Mouse (Mus musculus) CD4-positive helper T cell, adult 2 months (primary cell): ENCODE data around the gene Ifitm7.
"Not testable (repeated sequence)": the region's sequence is repeated elsewhere in the genome, so short reads cannot be mapped to it uniquely, and the experiment has no call there.

Source experiments
- DNase-seq: peaks from one replicate; pipeline ENCODE4 v3.0.0-alpha.2; 2012; ENCODE audit warnings: low read depth, missing footprints, low spot score

The Ifitm7 gene

DNA sequence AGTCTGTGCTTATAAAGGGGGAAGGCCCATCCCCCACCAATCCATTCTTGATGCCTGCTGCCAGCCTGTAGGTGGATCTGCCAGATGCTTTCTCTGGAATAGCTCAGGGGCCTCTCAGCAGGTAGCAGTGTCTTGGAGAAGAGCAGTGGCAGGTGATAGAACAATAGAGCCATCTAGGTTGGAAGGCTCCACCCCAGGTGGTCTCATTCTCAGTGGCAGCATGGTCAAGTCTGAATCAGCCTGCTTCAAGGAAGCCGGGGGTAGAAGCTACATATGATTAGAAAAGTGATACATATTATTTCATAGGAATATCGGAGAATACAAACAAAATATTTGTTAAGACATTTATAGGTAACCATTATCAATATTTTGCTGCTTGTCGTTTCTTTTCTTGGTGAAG lies 5.0 kb downstream of the Ifitm7 start:
- DNase-seq, result not testable (repeated sequence)

DNA sequence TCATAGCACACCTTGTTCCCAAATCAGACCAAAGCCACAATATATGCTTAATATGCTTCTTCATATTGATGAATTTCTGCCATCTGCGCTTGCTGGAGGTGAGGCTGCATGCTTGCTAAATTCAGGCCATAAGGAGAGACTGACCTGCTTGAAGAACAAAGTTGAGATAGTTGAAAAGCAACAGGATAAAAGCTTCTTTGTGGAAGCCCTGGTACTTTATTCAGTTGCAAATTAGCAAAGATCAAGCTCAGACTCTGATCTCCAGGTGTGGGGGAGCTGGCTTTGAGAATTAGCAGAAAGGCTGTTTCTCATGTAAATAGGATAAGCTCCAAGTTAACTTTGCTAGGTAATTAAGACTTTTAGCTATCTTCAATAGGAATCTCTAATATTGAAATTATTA lies 9.7 kb downstream of the Ifitm7 start:
- not testable (repeated sequence) for DNase-seq

DNA sequence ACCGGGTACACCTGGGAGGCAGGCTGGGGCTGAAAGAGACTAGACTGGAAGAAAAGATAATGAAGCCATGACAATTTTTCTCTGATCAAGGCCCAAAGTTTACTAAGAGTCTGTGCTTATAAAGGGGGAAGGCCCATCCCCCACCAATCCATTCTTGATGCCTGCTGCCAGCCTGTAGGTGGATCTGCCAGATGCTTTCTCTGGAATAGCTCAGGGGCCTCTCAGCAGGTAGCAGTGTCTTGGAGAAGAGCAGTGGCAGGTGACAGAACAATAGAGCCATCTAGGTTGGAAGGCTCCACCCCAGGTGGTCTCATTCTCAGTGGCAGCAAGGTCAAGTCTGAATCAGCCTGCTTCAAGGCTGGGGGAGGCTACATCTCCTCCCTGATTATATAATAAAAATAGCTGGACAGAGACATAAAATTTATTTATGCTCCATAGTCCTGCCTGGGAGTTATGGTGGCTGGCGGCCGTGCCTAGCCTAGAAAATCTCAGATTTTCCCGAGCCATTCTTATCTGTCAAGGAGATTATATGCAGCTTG lies 10.3 kb downstream of the Ifitm7 start:
- not testable (repeated sequence) for DNase-seq

DNA sequence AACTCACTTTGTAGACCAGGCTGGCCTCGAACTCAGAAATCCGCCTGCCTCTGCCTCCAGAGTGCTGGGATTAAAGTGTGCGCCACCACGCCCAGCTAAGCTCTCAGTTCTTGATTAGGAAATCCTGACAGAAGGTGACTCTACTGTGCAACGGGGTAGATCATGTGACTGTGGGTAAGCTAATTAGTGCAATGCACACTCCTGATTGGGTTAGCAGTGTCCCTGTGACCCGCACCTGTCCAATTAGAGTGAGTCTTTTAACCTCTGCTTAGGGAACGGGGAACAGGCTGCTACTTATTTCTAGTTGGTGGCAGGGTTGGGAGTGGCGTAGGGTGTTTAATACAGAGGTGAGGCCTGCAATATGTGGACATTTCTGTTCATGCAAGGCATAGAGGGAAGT lies 14.6 kb downstream of the Ifitm7 start:
- DNase-seq, result no peak

DNA sequence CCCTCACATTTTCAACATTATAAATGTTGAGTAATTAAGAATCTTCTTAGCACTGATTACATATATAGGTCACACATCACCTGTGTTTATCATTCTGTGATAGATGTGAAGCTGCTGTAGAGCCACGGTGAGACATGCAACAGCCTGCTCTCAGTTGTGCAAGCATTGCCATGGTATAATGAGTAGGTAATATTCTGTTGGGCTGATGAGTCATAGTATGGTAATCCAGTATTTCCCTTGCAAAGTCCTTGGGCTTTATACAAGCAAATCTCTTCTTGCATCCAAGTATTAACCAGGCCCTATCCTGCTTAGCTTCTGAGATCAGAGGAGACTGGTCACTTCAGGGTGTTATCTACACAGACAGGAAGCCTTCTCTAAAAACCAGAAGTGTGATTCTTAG lies 17.6 kb downstream of the Ifitm7 start:
- no peak for DNase-seq

DNA sequence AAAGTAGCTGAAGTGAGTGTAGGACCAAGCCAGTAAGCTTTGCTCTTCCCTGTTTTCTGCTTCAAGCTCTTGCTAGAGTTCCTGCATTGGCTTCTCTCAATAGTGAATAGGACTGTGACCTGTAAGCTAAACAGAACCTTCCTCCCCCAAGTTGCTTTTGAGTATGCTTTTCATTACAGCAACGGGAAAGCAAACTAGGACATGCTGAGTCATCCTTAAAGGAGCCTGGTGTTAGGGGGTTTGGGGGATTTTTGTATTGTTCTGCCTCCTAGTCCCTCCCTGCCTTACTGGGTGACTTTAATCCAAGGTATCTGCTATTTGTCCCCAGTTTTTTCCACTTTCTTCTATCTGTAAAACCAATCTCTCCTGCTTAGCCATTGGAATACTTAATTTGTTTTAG lies 24.6 kb downstream of the Ifitm7 start:
- no peak for DNase-seq

DNA sequence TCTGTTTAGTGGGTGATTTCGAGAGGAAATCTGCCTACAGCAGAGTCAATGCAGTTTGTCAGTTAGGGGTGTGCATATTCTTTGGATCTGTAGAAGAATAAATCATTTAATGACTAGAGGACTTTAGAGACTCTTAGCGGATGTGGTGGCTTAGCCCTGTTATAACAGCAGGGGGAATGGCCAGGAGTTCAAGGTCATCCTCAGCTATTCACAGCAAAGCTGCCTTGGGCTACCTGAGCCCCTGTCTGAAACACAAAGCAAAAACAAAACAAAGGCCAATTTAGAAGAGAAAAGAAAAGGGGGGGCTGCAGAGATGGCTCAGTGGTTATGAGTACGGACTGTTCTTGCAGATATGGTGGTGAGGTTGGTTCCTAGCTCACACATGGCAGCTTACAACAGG lies 35.4 kb downstream of the Ifitm7 start:
- no peak for DNase-seq

DNA sequence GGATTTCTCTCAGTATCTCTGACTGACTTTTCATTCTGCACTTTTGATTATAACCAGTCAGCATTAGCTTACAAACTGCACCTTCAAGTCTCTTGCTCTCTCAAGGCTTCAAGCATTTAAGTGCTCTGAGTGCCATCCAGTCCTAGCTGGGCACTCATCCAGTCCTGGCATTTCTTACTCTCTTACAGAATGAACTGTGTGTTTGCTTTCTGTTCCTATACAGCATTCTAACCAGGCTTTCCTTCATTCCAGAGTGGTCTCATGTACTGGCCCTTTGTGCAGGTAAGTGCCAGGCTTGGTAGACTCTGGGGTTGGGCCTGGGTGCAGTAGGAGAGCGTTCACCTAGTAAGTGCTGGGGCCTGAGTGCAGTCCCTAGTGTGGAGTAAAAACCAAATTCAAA lies 40.4 kb downstream of the Ifitm7 start:
- no peak for DNase-seq

DNA sequence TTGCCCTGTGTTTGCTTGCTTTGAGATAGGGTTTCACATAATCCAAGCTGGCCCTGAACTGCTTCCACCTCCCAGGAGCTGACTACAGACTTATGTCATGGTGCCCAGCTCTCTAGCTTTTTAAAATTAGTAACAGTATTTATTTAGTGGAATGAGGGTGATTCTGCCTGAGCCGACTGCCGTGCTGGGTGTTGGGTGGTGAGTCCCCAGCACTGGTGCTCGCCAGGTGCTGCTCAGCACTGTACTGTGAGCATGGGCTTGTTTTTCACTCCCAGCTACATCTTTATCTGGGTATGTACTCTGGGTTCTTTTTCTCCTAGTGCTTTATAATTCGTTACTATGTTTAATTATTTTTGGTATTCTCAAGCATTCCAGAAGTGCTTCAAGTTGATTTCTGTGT lies 41.5 kb downstream of the Ifitm7 start:
- DNase-seq, result no peak

DNA sequence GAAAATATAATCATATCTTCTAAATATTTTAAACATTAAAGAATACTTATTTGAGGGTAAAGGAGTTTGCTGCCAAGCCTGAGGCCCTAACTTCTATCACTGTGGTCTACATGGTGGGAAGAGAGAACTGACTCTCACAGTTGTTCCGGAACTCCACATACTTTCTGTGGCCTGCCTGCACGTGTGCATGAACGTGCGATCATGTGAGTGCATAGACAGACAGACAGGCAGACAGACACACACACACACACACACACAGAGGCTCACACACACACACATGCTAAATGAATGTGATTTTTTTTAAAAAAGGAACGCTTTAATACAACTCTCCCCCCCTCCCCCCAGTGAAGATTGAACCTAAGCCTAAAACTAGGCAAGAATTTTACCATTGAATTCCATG lies 41.9 kb downstream of the Ifitm7 start:
- DNase-seq, result no peak

DNA sequence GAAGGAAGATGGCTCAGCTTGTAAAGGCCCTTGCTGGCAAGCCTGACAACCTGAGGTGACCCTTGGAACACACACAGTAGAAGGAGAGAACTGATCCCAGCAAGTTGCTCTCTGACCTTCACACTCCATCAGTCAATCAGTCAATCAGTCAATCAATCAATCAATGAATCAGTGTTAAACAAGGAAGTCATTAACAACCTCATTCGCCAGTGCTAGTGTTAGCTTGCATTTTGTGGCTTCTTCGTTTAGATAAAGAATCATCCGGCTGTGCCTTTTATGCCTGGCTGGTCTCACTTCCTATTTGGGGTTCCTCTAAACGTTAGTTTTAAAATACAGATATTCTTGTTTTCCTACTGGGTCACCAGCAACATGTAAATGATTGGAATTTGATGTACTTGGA lies 42.5 kb downstream of the Ifitm7 start:
- DNase-seq, result no peak

DNA sequence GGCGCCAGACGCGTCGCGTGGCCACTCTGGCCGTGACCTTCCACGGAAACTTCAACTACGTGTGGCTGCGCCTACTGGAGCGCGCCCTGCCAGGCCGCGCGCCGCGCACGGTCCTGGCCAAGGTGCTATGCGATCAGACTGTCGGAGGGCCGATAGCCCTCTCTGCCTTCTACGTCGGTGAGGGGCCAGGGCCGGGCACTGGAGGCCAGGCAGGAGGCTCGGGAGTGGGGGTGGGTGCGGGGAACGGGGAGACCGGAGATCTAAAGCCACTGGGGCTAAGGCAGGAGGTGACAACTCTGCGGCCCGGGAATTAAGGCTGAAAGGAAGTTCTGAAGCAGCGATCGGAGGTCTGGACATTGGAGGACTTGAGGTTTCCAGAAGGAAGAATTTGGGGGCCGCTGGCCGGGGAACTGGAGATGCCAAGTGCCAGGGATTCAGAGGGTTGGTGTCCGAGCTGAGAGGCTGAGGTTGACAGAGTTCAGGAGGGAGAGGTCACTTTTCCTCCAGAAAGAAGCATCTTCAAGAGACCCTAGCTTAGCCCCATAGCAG lies 45.8 kb downstream of the Ifitm7 start:
- DNase-seq, result no peak

DNA sequence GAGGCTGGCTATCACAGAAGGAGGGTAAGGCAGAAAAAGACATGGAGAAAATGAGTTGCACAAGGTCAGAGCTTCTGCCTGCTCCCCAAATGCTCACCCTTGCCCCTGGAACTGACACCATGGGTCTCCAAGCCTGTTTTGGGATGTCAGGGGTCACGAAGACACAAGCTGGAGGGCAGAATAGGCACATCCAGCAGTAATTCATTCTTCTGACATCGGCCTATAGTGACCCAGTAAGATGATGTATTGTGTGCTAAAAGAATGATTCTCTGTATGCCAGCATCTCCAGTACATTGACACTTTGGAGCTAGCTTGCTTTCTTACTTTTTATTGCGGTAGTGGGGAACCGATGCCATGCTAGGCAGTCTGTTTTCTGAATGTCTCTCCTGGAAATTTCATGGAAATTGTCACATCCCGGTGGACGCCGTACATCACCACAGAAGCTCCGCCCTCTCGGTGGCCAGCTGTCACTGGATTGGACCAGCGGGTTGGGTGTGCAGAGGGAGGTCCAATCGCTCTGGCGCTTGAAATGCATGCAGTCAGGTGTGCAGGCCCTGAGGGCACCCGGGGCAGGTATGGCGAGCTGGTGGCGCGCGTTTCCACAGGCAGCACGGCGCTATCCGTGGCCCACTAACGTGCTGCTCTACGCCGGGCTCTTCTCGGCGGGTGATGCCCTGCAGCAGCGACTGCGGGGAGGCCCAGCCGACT lies 46.4 kb downstream of the Ifitm7 start:
- DNase-seq, result no peak
